Mouse (Mus musculus): ENCODE measurements around the gene Gm20605. TPM values are rescaled to one million over a fixed set of nuclear protein-coding genes. Genes with fewer than 3 reads are reported as not detected.
"Not testable (repeated sequence)": the region's sequence is repeated elsewhere in the genome, so short reads cannot be mapped to it uniquely, and the experiment has no call there.

Gm20605 gene
- total RNA-seq, 2 experiments from 2014 or later: 5.7 to 10.6 TPM

DNA sequence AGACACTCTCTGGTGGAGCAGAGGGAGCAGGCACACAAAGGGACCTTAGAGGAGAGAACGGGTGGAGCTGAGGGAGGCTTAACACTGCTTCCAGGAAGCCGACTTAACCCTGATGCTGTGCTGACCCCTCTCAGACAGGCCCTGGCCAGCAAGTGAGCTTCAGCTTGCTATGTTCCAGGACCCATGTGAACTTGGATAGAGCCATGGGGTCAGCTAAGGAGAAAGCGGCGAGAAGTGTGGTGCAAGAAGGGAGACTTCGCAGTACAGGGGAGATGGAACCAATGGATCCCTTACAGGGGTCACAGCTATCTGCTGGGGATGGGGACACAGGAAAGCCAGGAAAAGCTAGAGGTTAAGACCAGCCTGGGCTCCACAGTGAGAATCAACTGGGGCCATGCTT is 15.9 kb upstream of the Gm20605 start:
- DNase-seq: peak; percentile 20

DNA sequence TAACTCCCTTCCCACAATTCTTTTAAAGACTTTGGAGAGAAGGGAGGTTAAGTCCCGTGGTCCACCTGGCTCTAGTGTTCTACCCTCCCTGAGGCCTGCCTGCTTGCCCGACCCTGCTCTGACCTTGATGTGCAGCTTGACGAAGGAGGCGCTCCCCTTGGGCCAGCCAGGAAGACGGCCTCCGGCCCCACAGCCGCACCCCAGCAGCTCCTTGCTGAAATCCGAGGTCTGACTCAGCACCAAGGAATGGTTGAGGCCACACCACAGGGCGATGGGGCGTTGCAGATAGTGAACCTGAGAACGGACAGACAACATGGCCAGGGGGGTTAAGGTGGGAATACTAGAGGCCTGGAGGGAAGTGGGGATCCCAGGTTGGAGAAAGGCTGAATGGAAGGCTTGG is 15.4 kb upstream of the Gm20605 start, which contains the start of gene Pcolce:
Gene Pcolce, minus strand, starts transcription at position 235 of the 400 bp plus-strand sequence.
- peak; percentile 74 for DNase-seq

DNA sequence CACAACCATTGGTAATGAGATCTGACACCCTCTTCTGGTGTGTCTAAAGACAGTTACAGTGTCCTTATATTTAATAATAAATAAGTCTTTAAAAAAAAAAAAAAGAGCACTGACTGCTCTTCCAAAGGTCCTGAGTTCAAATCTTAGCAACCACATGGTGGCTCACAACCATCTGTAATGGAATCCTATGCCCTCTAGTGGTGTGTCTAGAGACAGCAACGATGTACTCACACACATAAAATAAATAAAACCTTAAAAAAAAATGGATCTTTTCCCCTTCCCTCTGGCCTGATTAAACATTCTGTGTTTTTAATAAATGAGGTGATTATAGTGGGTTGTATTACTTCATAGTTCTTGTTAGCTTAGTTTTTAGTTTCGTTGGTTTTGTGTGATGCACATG is 14.1 kb upstream of the Gm20605 start:
- not testable (repeated sequence) for DNase-seq

DNA sequence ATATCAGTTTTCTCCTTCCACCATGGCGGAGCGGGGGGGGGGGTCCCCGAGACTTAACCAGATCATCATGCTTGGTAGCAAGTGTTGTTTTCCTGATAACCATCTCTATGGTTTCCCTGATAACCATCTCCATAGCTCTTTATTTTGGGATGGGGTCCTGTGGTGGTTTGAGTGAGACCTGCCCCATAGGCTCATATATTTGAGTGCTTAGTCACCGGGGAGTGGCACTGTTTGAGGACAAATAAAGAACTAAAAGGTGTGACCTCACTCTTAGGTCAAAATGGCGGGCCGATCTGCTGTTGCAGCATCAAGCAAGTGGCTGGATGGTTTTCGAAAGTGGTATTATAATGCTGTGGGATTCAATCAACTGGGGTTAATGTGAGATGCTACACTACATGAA is 13.6 kb upstream of the Gm20605 start:
- DNase-seq: no peak

DNA sequence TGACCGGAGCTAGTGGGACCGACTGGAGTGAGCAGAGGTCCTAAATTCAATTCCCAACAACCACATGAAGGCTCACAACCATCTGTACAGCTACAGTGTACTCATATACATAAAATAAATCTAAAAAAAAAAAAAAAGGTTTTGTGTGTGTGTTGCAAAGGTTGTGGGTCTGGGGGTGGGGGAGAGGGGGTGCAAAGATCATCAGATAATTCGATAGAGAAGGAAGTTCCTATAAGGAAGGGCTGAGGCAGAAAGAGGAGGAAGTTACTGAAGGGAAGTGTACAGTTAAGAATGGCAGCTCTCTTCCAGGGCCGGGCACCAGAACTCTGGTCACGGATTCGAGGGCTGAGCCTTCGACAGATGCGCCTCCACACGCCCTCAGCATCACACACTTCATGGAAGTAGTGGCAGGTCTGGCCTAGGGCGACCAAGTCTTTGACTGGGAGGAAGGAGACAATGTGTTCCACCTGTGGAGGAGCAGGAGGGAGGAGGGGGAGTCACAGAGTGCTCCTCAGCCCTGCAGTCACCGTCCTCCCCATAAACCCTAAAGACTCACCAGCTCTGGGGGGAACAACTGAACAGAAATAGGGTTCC is 4.9 kb upstream of the Gm20605 start:
- DNase-seq: no peak

DNA sequence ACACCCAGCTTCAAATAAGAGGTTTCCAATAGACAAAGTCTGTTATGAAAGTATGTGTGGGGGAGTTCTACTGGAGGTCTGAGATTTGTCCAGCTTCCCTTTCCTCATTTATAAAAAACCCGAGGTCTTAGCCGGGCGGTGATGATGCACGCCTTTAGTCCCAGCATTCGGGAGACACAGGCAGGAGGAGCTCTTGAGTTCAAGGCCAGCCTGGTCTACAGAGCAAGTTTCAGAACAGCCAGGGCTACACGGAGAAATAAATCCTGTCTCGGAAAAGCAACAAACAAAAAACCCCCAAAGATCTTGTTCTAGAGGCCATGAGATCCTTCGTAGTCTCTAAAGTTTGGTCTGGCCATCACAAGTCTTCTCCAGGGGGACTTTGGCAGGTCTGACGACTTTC is 984 bp upstream of the Gm20605 start:
- no peak for DNase-seq

DNA sequence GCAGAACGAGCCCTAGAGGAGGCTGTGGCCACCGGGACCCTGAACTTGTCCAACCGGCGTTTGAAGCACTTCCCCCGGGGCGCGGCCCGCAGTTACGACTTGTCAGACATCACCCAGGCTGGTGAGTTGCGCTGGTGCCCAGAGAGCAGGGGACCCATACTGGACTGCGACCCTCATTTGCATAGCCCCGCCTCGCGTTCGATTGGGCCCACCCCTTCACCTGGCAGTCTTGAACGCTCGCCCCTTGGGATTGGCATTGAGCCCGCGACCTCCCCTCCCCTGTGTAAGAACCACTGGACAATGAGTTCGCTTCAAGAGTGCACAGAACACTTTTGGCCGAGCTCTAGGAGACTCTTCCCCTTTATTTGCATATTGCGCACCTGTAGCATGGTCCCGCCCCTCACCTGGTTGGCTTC is 339 bp downstream of the Gm20605 start:
- no peak for DNase-seq

DNA sequence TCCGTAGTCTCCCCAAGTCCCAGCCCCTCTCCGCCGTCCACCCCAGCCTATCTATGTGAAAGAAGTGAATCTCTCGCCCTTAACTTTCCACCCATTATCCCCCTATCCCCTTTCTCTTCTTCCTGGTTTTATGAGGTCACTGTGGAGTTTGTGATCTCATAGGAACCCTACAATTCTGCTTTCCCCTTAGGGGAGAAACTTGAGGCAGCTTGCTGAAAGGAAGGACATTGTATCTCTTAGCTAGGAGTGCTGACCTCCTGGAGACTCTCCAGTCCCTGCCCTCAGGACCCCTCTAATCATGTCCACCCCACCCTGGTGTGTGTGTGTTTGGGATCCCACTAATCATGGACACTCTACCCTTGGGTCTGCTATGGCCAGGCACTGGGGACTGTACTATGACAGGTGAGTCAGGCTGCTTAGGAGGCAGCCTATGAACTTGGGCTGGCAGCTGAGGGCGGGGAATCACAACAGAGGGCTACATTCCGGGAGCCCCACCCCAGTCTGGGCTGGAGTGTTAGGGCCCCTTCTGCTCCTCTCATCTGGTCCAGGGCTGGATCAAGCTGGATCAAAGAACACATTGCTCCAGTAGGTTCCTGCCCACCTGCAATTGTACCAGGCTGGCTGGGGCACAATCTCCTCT is 1.1 kb downstream of the Gm20605 start:
- DNase-seq: no peak

DNA sequence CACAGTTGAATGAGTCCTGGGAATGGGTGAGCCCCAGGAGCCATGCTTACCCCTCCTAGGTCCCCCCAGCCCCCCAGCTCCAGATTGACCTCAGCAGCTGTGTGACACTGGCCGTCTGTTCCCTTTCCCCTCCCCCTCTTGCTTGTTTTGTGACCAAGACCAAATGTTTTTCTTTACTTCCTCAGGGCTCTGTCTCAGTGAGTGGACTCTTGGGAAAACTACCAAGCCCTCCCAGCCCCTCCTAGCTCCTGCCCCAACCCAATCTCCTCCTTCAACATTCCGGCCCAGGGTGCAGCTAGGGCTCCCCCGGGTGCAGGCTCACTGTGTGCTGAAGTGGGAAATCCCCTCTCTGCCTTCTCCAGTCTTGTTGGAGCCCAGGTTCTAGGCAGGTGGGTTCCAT is 1.6 kb downstream of the Gm20605 start:
- no peak for DNase-seq

DNA sequence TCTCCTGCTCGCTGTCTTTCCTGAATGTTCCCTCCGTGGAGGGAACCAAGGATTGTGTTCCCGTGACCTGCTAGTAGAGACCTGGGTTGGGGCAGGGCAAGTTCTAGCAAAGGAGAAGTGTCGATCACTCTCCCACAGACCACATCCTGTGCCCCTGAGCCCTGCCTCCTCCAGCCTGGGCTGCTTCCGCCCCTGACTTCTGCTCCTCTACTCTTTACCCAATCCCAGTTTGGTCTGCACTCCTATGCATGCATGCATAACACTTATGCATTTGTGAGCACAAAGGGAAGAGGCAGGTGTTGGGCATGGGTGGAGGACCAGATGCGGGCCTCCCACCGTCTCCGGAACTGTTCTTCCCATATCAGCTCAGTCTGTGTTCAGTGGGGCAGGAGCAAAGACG is 2.2 kb downstream of the Gm20605 start:
- no peak for DNase-seq

DNA sequence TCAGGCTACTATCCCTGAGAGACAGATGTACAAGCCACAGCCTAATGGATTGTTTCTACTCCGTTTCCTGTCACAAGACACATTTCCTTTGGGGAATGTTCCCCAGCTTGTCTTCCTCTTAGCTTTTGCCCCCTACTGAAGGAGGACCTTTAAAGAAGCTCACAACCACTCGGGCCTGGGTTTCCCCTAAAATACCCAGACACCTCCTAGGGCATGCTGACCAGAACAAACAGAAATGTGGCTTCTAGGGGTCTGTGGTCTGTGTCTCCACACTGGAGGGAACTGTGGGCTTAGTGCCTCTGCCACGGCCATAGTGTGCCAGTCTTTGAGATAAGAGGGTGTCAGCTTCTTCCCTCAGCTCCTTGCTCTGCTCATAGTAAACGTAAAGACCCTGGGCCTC is 2.6 kb downstream of the Gm20605 start:
- no peak for DNase-seq

DNA sequence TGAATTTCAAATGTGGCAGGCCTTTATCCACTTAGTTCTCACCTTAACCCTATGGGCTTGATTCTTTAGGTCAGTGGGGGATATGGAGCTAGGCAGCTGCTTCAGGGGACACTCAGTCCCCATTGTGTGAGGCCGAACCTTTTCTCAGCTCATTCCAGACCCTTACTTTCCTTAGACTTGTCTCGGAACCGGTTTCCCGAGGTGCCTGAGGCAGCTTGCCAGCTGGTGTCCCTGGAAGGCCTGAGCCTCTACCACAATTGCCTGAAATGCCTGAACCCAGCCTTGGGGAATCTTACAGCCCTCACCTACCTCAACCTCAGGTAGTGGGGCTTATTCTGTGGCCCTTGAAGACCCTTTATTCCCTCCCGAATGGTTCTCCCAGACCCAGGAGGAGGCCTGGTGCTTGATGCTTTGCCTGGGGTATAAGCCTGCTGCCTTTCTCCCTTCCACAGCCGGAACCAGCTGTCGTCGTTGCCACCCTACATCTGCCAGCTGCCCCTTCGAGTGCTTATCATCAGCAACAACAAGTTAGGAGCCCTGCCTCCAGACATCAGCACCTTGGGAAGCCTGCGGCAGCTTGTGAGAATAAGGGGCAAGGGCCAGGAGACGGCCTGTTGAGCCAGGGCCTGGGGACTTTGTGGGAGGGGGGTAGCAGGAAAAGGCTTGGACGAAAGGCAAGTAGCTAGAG is 4.6 kb downstream of the Gm20605 start:
- no peak for DNase-seq

DNA sequence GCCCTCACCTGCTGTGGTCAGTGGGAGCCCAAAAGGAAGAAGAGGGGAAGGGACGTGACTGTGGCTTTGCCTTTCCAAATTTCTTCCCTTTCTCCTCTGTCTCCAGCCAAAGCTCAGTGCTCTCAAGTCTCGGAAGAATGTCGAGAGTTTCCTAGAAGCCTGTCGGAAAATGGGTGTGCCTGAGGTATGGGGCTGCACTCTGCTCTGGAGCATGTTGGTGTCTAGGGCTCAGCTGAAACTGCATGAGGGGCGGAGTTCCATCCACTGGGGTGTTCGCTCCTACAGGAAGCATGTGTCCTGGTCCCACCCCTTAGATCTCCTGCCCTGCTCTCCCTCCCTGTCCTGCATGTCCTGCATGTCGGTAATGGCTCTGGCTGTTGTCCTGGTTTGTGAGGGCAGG is 10.5 kb downstream of the Gm20605 start:
- DNase-seq: no peak

DNA sequence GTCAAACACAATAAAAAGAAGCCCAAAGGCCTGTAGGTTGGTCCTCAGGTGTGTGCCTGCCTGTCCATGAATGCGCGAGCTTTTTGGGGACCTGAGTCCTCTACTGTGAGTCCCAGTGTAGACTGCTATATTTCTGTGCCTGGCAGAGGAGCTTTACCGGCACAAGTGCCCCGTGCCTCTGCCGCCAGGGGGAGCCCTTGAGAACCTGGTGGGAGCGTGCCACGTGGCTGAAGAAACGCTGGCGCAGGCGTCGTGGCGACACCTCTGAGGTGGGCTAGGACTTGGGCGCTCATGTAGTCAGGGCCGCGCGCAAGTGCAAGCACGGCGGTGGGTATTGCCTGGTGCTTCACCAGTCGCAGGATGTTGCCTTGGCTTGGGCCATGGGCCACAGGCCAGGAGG is 12.1 kb downstream of the Gm20605 start, which contains the start of gene Sap25:
Gene Sap25, plus strand, starts transcription at position 281 of the 400 bp plus-strand sequence.
- DNase-seq: peak; percentile 58

DNA sequence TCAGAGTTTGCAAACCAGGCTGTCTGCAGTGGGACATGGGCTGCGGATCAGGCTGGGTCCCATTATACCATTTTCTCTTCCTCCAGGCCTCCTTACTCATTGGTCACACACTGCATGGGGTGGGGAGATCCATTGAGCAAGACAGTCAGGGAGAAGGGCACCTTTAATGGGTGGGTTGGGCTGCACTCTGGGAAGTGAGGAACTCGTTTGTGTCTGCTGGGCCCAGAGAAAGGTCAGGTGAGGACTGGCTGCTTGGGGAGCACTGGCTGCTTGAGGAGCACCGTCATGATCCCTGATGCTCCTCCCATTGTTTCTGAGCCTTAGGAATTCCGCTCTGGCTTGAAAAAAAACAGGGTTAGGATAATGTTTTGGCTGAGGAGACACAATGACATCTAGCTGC is 13.9 kb downstream of the Gm20605 start:
- DNase-seq: no peak

DNA sequence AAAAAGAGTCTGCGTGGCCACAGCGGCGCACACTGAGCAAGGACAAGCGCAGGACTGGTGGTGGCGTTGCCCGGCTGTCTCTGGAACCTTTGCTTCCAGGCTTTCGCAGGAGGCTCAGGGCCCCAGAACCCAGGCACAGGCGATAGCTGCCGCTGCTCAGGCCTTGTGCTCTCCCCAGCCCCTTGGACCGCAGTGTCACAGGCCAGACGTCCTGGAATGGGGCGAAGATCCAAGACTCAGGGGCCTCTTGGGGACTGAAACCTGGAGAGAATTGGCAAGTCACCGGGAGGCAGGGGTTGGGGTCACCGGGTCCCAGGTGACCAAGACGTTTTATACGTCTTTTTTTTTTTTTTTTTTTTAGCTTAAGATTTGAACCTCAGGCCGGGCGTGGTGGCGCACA is 15.5 kb downstream of the Gm20605 start:
- DNase-seq: peak; percentile 67

DNA sequence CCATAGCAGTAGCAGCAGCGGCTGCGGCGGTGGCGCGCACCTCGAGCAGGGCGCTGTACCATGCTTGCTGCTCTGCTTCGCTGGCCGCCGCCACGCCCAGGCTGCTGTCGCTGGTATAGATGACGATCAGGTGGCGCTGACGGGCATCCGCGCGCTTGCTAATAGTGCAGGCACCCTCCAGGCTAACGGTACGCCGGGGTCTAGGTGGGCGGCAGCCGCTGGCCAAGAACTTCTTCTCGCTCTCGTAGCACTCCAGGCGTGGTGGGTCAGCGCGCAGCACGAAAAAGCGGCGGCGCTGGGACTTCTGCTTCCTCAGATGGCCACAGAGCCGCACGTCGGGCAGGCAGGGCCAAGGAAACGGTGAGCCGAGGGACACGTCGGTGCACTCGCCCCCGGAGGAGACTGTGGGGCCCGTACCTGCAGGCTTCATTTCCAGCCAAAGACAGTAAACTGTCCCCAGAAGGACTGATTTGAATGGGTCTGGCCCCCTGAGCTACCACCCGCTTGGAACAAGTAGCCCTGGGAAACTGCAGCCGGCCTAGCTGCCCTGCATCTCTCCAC is 16.2 kb downstream of the Gm20605 start:
- DNase-seq: peak; percentile 50

DNA sequence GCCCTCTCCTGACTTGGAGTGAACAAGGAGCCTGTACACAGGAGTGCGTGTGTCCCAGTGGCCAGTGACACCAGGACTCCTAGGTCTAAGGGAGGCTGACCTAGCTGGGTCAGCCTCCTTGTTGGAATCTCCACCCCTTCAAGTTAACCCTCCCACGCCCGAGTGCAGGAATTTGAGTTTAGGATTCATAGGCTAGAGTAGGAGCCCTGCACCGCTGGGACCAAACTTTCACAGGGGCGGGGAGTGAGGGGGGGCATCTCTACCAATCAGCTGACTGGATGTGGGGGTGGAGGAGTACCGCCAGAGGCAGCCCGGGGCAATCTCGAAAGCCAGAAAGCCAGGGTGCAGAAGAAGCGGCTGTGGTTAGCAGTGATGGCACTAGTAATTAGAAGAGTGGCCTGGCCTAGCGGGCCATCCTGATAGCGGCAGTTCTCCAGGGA is 16.7 kb downstream of the Gm20605 start, which contains the start of gene Irs3:
Gene Irs3, minus strand, starts transcription at position 63 of the 440 bp plus-strand sequence.
- peak; percentile 63 for DNase-seq

DNA sequence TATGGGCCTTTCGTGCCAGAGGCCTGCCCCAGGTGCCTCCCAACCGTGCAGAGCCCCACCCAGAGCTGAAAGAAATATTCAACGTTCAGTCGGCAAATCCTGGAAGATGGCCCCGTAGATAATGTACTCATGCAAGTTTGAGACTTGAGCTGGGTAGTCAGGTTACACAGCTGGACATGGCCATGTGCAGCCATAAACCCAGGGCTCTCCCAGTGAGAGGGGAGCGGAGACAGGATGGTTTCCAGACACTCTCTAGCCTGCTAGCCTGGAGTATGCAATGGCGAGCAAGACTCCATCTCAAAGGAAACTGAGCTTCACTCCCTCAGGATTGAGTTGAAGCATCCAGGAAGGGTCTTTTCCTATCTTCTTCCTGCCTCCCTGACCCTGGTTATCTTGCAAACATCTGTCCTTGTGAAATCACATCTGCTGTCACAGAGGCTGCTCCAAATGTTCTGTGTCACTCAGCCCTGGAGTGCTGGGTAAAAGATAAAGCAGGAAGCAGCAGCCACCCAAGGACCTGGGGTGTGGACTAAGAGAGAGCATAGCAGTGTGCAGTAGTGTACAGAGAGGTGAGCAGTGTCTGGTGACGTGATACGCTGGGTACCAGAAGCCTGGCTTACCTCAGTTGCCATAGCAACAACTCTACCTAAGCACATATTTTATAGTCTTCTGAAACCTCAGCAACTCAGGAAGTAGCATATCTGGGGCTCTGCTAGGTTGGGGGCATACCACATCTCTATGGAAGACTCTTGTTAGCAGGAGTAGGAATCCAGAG is 19.0 kb downstream of the Gm20605 start:
- DNase-seq: no peak

DNA sequence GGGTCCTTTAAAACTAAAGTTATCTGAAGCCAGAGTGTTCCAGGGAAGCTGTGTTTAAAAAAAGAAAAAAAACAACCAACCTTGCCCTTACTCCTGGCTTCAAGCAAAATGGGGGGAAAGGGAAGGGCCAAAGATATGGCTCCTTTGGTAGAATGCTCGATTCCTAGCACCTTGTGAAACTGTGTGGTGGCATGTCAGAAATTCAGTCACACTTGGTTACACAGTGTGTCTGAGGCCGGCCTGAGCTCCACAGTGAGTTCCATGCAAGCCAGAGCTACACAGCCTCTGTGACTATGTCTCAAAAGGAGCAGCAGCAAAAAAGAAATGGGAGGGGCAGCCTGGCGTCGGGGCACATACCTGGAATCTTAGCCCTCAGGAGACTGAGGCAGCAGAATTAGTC is 20.3 kb downstream of the Gm20605 start:
- DNase-seq: no peak

DNA sequence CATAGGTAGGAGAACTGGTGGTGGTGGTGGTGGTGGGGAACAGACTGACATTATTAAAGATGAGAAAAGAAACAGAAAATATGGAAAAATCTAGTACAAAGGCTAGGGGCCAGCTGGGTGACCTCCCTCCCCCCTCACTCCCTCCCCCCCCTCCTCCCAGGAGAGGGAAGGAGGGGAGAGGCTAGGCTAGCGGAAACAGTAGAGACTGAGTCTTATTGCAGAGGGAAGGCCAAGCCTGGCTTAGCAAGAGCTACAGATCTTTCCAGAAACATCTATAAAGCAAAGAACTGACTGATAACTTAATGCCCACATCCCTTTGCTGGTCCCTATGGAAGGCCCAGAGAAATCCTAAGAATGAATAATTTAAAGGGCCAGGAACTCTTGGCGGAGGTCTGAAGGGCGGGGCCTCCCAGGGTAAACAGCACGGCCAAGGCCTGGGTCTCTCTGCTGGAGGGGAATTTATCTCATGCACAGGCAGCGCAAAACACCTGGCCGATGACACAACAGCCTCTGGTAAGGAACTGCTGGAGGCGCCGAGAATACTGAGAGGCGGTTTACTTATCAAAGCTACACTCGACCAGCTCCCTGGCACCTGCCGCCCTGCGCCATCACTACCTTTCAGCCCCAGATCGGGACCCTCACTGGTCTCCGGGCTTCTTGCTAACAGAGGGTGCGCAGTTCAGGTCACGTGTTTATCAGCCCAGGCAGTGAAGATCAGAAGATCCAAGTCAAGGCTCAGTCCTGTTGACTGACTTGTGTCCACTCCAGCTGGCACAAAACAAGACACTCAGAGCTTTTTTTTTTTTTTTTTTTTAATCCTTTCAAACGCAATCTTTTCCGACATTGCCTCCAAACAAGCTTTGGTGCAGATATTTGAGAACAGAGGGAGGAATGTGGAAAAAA is 20.9 kb downstream of the Gm20605 start:
- peak; percentile 48 for DNase-seq
